Mouse (Mus musculus) C2C12 (cell line): Measurements from ENCODE around the gene Bysl.

Experiments
- CEBPB ChIP-seq: IDR thresholded peaks from one replicate; pipeline ENCODE4 v1.6.1; 2011; ENCODE audit warnings: low read depth, mild to moderate bottlenecking, control low read depth, moderate library complexity
- CTCF ChIP-seq: IDR thresholded peaks from one replicate; pipeline ENCODE4 v1.5.1; 2011; ENCODE audit not compliant: control insufficient read depth, insufficient read depth, insufficient read length
- MAX ChIP-seq: IDR thresholded peaks from one replicate; pipeline ENCODE4 v1.6.1; 2011; ENCODE audit warnings: mild to moderate bottlenecking, control low read depth
- MYOD1 ChIP-seq: IDR thresholded peaks from one replicate; pipeline ENCODE4 v1.6.1; 2011; ENCODE audit warnings: low read depth; ENCODE audit not compliant: control insufficient read depth, insufficient read length
- USF1 ChIP-seq: IDR thresholded peaks from one replicate; pipeline ENCODE4 v1.6.1; 2011; ENCODE audit warnings: low read depth, mild to moderate bottlenecking, control low read depth, moderate library complexity

GRCm38 (mm10) chr17:47601389-47601755, 9.9 kb downstream of the Bysl start:
- TF ChIP-seq MAX (no peak), CTCF (no peak), MYOD1 (no peak), USF1 (no peak), CEBPB (no peak)
